Mouse (Mus musculus): ENCODE results near the gene Pola2. TPM values are rescaled to one million over a fixed set of nuclear protein-coding genes. Genes with fewer than 3 reads are reported as not detected.

The Pola2 gene
- polyA plus RNA-seq, 1 experiment from 2014 or later: 108 TPM

DNA sequence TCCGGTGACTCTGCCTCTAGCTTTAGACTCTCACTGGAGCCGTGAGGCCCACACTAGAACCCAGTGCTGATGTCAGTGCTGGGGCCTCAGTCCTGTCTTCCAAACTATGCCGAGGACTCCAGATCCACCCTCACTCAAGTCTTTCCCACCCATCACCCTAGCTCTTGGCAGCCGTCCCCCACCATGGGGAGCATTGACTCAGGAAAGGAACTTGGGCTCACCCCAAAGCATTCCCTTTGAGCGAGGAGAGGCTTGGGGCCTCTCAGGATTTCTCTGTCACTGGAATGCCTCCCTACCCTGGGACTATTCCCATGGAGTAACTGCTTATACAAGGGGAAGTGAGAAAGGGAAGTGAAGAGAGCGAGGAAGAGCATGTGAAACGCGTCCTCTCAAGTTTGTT is 18.1 kb downstream of the Pola2 start:
- H3K27ac ChIP-seq (ENCODE audit: low read depth, low read length): no peak overlapping the region
- 90% methylated on average over 8 of the region's 8 CpGs for WGBS
- H3K36me3 ChIP-seq (ENCODE audit: control insufficient read depth, insufficient read depth, low read length): peaks cover 2% of the 10 kb centered on the region; the same call in 1 of the 2 replicates
- H3K4me1 ChIP-seq (replicated peaks; ENCODE audit: control insufficient read depth, insufficient read depth, low read length): no peaks in the 10 kb centered on the region
- H3K9ac ChIP-seq (ENCODE audit: low read length): no peak overlapping the region
- H3K9me3 ChIP-seq (ENCODE audit: control insufficient read depth, low read length): no peaks in the 10 kb centered on the region
- no peaks in the 10 kb centered on the region for H3K27me3 ChIP-seq (ENCODE audit: control insufficient read depth, insufficient read depth, low read length)
- DNase-seq (ENCODE audit: low spot score): no peak
- no peak overlapping the region for H3K4me2 ChIP-seq (ENCODE audit: low read depth, low read length, severe bottlenecking)
- ATAC-seq (replicated peaks; ENCODE audit: low FRiP score): no peak
- no peak overlapping the region for H3K4me3 ChIP-seq (ENCODE audit: low read depth, low read length)

DNA sequence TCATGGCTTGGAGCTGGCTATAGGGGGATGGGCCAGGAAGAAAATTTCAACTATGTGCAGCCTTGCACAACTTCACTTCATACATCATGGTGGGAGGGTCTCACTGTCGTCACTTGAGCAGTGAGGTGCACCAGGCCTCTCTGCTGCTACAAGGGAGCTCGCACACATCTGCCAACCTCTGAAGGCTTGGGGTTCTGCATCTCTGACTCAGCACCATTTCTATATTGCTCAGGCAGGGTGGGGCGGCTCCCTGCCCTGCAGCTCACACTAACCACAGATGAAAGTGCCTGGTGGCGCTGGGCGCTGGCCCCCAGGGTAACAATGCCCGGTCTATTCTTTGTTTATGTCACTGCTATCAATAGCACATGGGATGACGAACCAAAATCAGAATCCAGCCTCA is 19.0 kb downstream of the Pola2 start:
- H3K36me3 ChIP-seq (ENCODE audit: control insufficient read depth, insufficient read depth, low read length): peaks cover 2% of the 10 kb centered on the region
- WGBS: 88% methylated on average over 7 of the region's 7 CpGs

DNA sequence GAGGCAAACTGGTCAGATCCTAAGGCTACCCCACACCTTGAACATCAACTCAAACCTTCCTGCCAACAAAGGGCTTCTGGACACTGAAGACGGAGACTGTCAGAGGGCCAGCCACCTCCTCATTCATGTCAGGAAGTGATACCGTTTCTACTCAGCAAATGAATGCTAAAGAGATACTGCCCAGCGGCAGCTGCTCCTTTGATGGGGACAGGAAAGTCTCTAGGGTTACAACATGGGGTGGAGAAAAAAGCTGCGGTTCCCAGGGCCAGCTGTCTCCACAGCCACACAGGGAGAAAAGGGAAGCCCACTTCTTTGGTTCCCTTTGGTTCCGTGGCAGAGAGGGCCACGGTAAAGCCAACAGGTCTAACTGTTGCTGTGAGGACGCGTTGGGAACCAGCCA is 19.9 kb downstream of the Pola2 start:
- H3K36me3 ChIP-seq (ENCODE audit: control insufficient read depth, insufficient read depth, low read length): peaks cover 6% of the 10 kb centered on the region
- no peak for DNase-seq (ENCODE audit: low spot score)

More for the DNA sequence above, 19.0 kb downstream of the Pola2 start:
- Histone ChIP-seq H3K4me1 (replicated peaks; ENCODE audit: control insufficient read depth, insufficient read depth, low read length) (no peaks in the 10 kb centered on the region), H3K27me3 (ENCODE audit: control insufficient read depth, insufficient read depth, low read length) (no peaks in the 10 kb centered on the region), H3K27ac (ENCODE audit: low read depth, low read length) (no peak overlapping the region), H3K4me2 (ENCODE audit: low read depth, low read length, severe bottlenecking) (no peak overlapping the region), H3K4me3 (ENCODE audit: low read depth, low read length) (no peak overlapping the region), H3K9me3 (ENCODE audit: control insufficient read depth, low read length) (no peaks in the 10 kb centered on the region), H3K9ac (ENCODE audit: low read length) (no peak overlapping the region)
- ATAC-seq (replicated peaks; ENCODE audit: low FRiP score): no peak
- no peak for DNase-seq (ENCODE audit: low spot score)

DNA sequence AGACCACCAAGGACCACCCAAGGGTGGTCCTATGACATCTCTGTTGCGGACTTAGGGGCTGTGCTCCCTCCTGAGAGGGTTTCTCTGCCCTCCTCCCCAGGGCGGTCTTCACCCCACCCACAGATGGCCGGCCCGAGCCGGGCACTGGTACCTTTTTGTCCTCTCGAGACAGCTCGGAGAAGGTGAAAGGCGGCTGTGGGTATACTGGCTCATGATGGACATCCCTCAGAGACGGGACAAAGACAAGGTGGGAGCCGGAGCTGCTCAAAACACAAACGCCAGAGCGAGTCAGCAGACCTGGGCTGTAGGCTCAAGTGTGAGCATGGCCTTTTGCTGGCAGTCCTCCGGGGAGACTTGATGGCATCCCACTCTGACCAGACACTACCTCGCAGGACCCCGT is 20.6 kb downstream of the Pola2 start:
- Histone ChIP-seq H3K9ac (ENCODE audit: low read length) (no peak overlapping the region), H3K4me2 (ENCODE audit: low read depth, low read length, severe bottlenecking) (no peak overlapping the region), H3K9me3 (ENCODE audit: control insufficient read depth, low read length) (no peaks in the 10 kb centered on the region), H3K36me3 (ENCODE audit: control insufficient read depth, insufficient read depth, low read length) (peaks cover 6% of the 10 kb centered on the region), H3K4me3 (ENCODE audit: low read depth, low read length) (no peak overlapping the region), H3K27me3 (ENCODE audit: control insufficient read depth, insufficient read depth, low read length) (no peaks in the 10 kb centered on the region), H3K4me1 (replicated peaks; ENCODE audit: control insufficient read depth, insufficient read depth, low read length) (no peaks in the 10 kb centered on the region), H3K27ac (ENCODE audit: low read depth, low read length) (no peak overlapping the region)
- ATAC-seq (replicated peaks; ENCODE audit: low FRiP score) (no peak), DNase-seq (ENCODE audit: low spot score) (no peak)
- 93% methylated on average over 15 of the region's 15 CpGs for WGBS

More for the DNA sequence above, 19.9 kb downstream of the Pola2 start:
- 90% methylated on average over 8 of the region's 8 CpGs for WGBS
- H3K27ac ChIP-seq (ENCODE audit: low read depth, low read length): no peak overlapping the region
- ATAC-seq (replicated peaks; ENCODE audit: low FRiP score): no peak
- H3K9me3 ChIP-seq (ENCODE audit: control insufficient read depth, low read length): no peaks in the 10 kb centered on the region
- no peak overlapping the region for H3K4me3 ChIP-seq (ENCODE audit: low read depth, low read length)
- H3K9ac ChIP-seq (ENCODE audit: low read length): no peak overlapping the region
- no peaks in the 10 kb centered on the region for H3K4me1 ChIP-seq (replicated peaks; ENCODE audit: control insufficient read depth, insufficient read depth, low read length)
- H3K27me3 ChIP-seq (ENCODE audit: control insufficient read depth, insufficient read depth, low read length): no peaks in the 10 kb centered on the region
- no peak overlapping the region for H3K4me2 ChIP-seq (ENCODE audit: low read depth, low read length, severe bottlenecking)

DNA sequence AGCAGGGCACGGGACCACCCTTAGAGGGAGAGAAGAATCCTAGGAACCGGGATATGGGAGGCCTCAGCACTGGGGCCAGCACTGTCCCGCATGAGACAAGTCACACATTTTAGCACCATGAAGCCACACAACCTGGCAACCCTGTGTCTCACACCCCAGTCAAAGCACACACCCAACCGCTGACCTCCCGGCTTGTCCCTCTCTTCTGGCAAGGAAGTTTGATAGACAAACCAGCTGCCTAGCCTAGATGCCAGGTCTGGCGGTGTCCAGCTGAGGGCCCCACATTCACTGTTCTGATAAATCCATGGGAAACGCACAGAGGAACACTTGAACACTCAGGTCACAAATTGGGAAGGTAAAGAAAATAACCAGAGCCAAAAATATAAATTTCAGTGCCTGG is 21.4 kb downstream of the Pola2 start:
- Histone ChIP-seq H3K36me3 (ENCODE audit: control insufficient read depth, insufficient read depth, low read length) (peaks cover 6% of the 10 kb centered on the region), H3K9ac (ENCODE audit: low read length) (no peak overlapping the region), H3K9me3 (ENCODE audit: control insufficient read depth, low read length) (no peaks in the 10 kb centered on the region), H3K27me3 (ENCODE audit: control insufficient read depth, insufficient read depth, low read length) (no peaks in the 10 kb centered on the region), H3K4me3 (ENCODE audit: low read depth, low read length) (no peak overlapping the region), H3K27ac (ENCODE audit: low read depth, low read length) (no peak overlapping the region), H3K4me1 (replicated peaks; ENCODE audit: control insufficient read depth, insufficient read depth, low read length) (0 out of 2 replicates have a peak, but pooled peaks cover 2% of the 10 kb centered on the region), H3K4me2 (ENCODE audit: low read depth, low read length, severe bottlenecking) (no peak overlapping the region)
- DNase-seq (ENCODE audit: low spot score): no peak
- 92% methylated on average over 7 of the region's 7 CpGs for WGBS
- ATAC-seq (replicated peaks; ENCODE audit: low FRiP score): no peak

DNA sequence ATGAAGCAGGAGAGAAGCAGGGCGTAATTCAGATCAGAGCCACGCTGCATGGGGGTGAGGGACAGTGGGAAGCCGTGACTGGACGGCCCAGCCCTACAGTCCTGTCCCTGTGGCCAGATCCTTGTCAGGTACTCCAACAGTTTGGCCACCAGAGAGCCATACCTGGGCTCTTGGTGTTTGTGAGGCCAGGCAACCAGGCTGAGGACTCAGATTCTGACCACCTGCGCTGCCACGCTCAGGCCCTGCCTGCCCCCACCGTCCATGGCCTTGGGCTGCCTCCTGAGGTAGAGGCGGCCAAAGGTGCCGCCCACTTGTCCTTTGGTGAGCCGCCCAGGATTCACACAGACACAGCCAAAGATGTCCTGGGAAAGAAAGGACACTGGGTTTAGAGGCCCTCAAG is 23.3 kb downstream of the Pola2 start:
- ATAC-seq (replicated peaks; ENCODE audit: low FRiP score) (no peak), DNase-seq (ENCODE audit: low spot score) (no peak)
- no peak overlapping the region for H3K4me3 ChIP-seq (ENCODE audit: low read depth, low read length)
- H3K4me2 ChIP-seq (ENCODE audit: low read depth, low read length, severe bottlenecking): no peak overlapping the region
- H3K4me1 ChIP-seq (replicated peaks; ENCODE audit: control insufficient read depth, insufficient read depth, low read length): 0 out of 2 replicates have a peak, but pooled peaks cover 2% of the 10 kb centered on the region
- H3K36me3 ChIP-seq (ENCODE audit: control insufficient read depth, insufficient read depth, low read length): peaks cover 6% of the 10 kb centered on the region; the same call in 1 of the 2 replicates
- WGBS: 91% methylated on average over 10 of the region's 10 CpGs
- H3K27me3 ChIP-seq (ENCODE audit: control insufficient read depth, insufficient read depth, low read length): no peaks in the 10 kb centered on the region
- H3K9ac ChIP-seq (ENCODE audit: low read length): no peak overlapping the region
- H3K27ac ChIP-seq (ENCODE audit: low read depth, low read length): no peak overlapping the region
- no peaks in the 10 kb centered on the region for H3K9me3 ChIP-seq (ENCODE audit: control insufficient read depth, low read length)

DNA sequence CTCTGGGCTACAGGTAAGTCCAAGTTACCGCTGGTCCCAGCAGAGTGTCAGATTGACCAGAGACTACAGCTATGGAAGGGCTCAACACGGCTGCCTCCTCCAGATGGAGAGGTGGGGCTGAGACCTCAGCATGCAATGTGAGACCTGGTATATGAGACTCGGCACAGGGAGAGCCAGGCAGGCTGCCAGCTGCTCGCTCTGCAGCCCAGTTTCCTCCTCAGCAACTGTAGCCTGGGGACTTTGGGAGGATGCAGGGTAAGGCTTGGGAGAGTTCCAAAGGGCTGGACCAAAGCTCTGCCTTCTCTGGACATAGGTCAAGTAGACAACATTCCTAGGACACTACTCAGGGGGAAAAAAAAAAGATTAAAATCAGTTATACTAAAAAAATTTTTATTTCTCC is 23.8 kb downstream of the Pola2 start:
- no peak overlapping the region for H3K27ac ChIP-seq (ENCODE audit: low read depth, low read length)
- 0 out of 2 replicates have a peak, but pooled peaks cover 2% of the 10 kb centered on the region for H3K4me1 ChIP-seq (replicated peaks; ENCODE audit: control insufficient read depth, insufficient read depth, low read length)
- ATAC-seq (replicated peaks; ENCODE audit: low FRiP score): no peak
- no peak for DNase-seq (ENCODE audit: low spot score)
- no peaks in the 10 kb centered on the region for H3K27me3 ChIP-seq (ENCODE audit: control insufficient read depth, insufficient read depth, low read length)
- H3K4me3 ChIP-seq (ENCODE audit: low read depth, low read length): no peak overlapping the region
- H3K9ac ChIP-seq (ENCODE audit: low read length): no peak overlapping the region
- peaks cover 6% of the 10 kb centered on the region; the same call in 1 of the 2 replicates for H3K36me3 ChIP-seq (ENCODE audit: control insufficient read depth, insufficient read depth, low read length)
- no peaks in the 10 kb centered on the region for H3K9me3 ChIP-seq (ENCODE audit: control insufficient read depth, low read length)
- H3K4me2 ChIP-seq (ENCODE audit: low read depth, low read length, severe bottlenecking): no peak overlapping the region
- 81% methylated on average over 4 of the region's 4 CpGs for WGBS

DNA sequence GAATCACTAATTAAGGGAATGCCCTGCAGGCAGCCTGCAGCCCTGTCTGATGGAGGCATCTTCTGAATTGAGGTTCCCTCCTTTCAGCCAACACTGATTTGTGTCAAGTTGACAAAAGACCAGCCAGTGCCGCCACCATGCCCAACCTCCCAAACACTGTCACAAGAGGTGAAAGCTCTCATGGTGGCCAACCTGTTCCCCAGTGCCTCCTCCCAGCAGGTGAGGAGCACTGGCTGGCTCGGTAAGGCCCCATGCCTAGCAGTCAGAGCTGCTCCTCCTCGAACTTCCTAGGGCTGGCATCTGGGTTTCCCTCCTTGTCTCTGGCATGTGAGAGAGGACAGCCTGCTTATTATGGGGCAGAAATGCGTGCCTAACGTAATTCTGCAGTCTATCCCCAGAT is 24.3 kb downstream of the Pola2 start:
- no peak overlapping the region for H3K4me3 ChIP-seq (ENCODE audit: low read depth, low read length)
- ATAC-seq (replicated peaks; ENCODE audit: low FRiP score) (no peak), DNase-seq (ENCODE audit: low spot score) (no peak)
- 0 out of 2 replicates have a peak, but pooled peaks cover 2% of the 10 kb centered on the region for H3K4me1 ChIP-seq (replicated peaks; ENCODE audit: control insufficient read depth, insufficient read depth, low read length)
- no peaks in the 10 kb centered on the region for H3K9me3 ChIP-seq (ENCODE audit: control insufficient read depth, low read length)
- no peak overlapping the region for H3K9ac ChIP-seq (ENCODE audit: low read length)
- 85% methylated on average over 5 of the region's 5 CpGs for WGBS
- H3K4me2 ChIP-seq (ENCODE audit: low read depth, low read length, severe bottlenecking): no peak overlapping the region
- no peak overlapping the region for H3K27ac ChIP-seq (ENCODE audit: low read depth, low read length)
- H3K27me3 ChIP-seq (ENCODE audit: control insufficient read depth, insufficient read depth, low read length): no peaks in the 10 kb centered on the region
- peaks cover 6% of the 10 kb centered on the region; the same call in 1 of the 2 replicates for H3K36me3 ChIP-seq (ENCODE audit: control insufficient read depth, insufficient read depth, low read length)

DNA sequence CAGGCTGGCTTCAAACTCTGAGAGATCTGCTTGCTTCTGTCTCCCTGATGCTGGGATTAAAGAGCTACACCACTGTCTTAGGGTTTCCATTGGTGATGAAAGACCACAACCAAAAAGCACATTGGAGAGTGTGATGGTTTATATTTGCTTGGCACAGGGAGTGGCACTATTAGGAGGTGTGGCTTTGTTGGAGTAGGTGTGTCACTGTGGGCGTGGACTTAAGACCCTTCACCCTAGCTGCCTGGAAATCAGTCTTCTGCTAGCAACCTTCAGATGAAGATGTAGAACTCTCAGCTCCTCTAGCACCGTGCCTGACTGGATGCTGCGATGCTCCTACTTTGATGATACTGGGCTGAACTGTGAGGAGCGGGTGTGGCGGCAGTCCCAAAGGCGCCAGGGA is 25.5 kb downstream of the Pola2 start:
- DNase-seq (ENCODE audit: low spot score) (no peak), ATAC-seq (replicated peaks; ENCODE audit: low FRiP score) (no peak)
- no peaks in the 10 kb centered on the region for H3K27me3 ChIP-seq (ENCODE audit: control insufficient read depth, insufficient read depth, low read length)
- H3K4me3 ChIP-seq (ENCODE audit: low read depth, low read length): no peak overlapping the region
- peaks cover 6% of the 10 kb centered on the region; the same call in 1 of the 2 replicates for H3K36me3 ChIP-seq (ENCODE audit: control insufficient read depth, insufficient read depth, low read length)
- 89% methylated on average over 6 of the region's 6 CpGs for WGBS
- no peak overlapping the region for H3K27ac ChIP-seq (ENCODE audit: low read depth, low read length)
- no peak overlapping the region for H3K9ac ChIP-seq (ENCODE audit: low read length)
- no peaks in the 10 kb centered on the region for H3K9me3 ChIP-seq (ENCODE audit: control insufficient read depth, low read length)
- 0 out of 2 replicates have a peak, but pooled peaks cover 2% of the 10 kb centered on the region for H3K4me1 ChIP-seq (replicated peaks; ENCODE audit: control insufficient read depth, insufficient read depth, low read length)
- H3K4me2 ChIP-seq (ENCODE audit: low read depth, low read length, severe bottlenecking): no peak overlapping the region
